Mouse (Mus musculus) limb, embryonic 11.5 days (tissue): ENCODE results near the gene Actr6. TPM values are rescaled to one million over a fixed set of nuclear protein-coding genes. Genes with fewer than 3 reads are reported as not detected.

Experiments used
- ATAC-seq: fragments of 200-750 bp; cut with Nextera tagmentation; 2 replicates; pipeline ENCODE4 v1.8.0; 2017; ENCODE audit warnings: low read depth; ENCODE audit not compliant: insufficient number of reproducible peaks, low FRiP score, low TSS enrichment
- DNase-seq: peaks from one replicate; pipeline ENCODE4 v3.0.0-alpha.2; 2015; ENCODE audit warnings: low spot score
- H3K27ac ChIP-seq: fragments of 300-500 bp; sonication (generic); replicated peaks from 2 replicates; pipeline ENCODE4 v1.5.1; 2014; ENCODE audit warnings: low read depth, mild to moderate bottlenecking, low read length
- H3K27me3 ChIP-seq: fragments of 300-500 bp; sonication (generic); 2 replicates; pipeline ENCODE4 v1.6.1; 2014; ENCODE audit warnings: mild to moderate bottlenecking, low read length, mixed read lengths; ENCODE audit not compliant: control insufficient read depth, insufficient read depth
- H3K36me3 ChIP-seq: fragments of 300-500 bp; sonication (generic); 2 replicates; pipeline ENCODE4 v1.6.1; 2014; ENCODE audit warnings: mild to moderate bottlenecking, low read length, moderate library complexity, mixed read lengths; ENCODE audit not compliant: control insufficient read depth, insufficient read depth
- H3K4me1 ChIP-seq: fragments of 300-500 bp; sonication (generic); 2 replicates; pipeline ENCODE4 v1.6.1; 2014; ENCODE audit warnings: low read length, mixed read lengths; ENCODE audit not compliant: control insufficient read depth, insufficient read depth
- H3K4me2 ChIP-seq: fragments of 300-500 bp; sonication (generic); 2 replicates; pipeline ENCODE4 v1.6.1; 2014; ENCODE audit warnings: low read depth, mild to moderate bottlenecking, moderate library complexity; ENCODE audit not compliant: severe bottlenecking
- H3K4me3 ChIP-seq: fragments of 300-500 bp; sonication (generic); 2 replicates; pipeline ENCODE4 v1.5.1; 2014; ENCODE audit warnings: low read depth, low read length
- H3K9ac ChIP-seq: fragments of 300-500 bp; sonication (generic); 2 replicates; pipeline ENCODE4 v1.6.1; 2014; ENCODE audit warnings: mild to moderate bottlenecking, low read length
- H3K9me3 ChIP-seq: fragments of 300-500 bp; sonication (generic); 2 replicates; pipeline ENCODE4 v1.6.1; 2016; ENCODE audit warnings: low read length; ENCODE audit not compliant: control insufficient read depth
- WGBS: fragments of 180-500 bp; shearing (Covaris S2); extraction: QIAGEN DNeasy Blood & Tissue Kit; methylation state at CpG from one replicate; pipeline ENCODE4 v1.1.7; 2014; 5-methylcytosine and 5-hydroxymethylcytosine counted together
- polyA plus RNA-seq: library from polyadenylated mRNA; unstranded; fragments of >200 nt; fragmentation: Nextera tagmentation; extraction: Ambion mirVana; gene quantifications from 2 replicates; pipeline ENCODE4 v1.2.1, GENCODE M21; 2014

Gene Actr6
- polyA plus RNA-seq, 1 experiment from 2014 or later, result 38.4 TPM

DNA sequence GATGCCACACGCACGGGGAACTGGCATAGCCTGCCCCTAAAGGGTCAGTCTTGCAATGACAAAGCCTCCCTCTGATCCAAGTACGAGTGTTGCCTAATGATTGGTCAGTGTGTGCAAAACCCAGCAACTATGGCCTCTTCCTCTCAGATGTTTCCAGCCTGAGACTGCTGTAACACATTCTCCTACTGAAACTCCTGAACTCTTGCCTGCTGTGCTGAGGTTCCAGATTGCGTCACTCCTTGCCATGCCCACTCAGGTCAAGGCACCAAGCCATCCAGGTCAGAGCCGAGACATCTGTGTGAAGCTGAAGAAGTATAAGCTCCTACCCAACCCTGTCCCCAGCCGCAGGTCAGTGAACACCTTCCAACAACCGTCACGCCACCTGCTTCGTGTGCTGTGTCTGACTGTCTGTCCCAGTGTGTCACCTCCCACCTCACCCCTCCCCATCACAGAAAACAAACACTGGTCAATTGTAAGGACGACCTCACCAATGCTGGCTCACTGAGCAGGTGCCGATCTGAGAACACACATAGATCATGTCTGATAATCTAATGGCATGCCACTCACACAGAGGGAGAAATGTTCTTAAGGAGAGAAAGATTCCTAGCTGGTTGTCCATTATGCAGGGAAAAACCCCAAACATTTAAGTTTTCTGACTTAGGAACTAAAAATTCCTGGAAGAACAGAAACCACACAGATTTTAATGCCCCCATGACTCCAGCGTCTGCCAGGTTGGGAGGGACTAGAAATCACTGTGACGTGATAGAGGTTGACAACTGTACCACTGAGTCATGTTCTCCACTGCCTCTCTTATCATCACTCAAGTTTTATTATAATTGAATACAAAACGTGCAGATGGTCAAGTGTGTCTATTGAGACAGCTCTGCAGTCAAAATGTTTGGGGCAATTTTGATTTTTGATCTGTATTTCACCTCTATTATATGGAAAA is 9.6 kb downstream of the Actr6 start:
- Histone ChIP-seq H3K4me1 (no peaks in the 10 kb centered on the region), H3K27ac (no peak overlapping the region), H3K4me2 (no peak overlapping the region), H3K9me3 (no peaks in the 10 kb centered on the region), H3K36me3 (peaks cover 4% of the 10 kb centered on the region; the same call in 1 of the 2 replicates), H3K4me3 (no peak overlapping the region), H3K9ac (no peak overlapping the region), H3K27me3 (no peaks in the 10 kb centered on the region)
- 91% methylated on average over 14 of the region's 14 CpGs for WGBS
- ATAC-seq (no peak), DNase-seq (no peak)

DNA sequence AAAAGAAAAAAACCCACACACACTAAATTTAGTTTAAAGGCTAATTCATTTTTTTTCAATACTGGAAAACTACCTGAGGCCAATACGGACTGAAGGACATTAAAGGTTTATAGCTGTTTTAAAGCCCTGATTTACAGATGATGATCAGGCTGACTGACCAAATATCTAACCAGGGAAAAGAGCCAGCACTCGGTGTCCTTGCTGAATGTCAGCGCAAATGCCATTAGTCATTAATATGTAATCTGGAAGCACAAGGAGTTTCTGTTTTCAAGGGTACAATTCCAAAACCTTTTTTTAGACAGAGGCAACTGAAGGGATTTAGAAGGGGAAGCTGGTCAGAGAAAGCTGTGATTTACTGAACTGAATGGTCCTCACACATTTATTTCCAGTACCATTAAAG is 11.3 kb downstream of the Actr6 start:
- WGBS, result 95% methylated on average over 3 of the region's 3 CpGs
- ATAC-seq (no peak), DNase-seq (no peak)
- Histone ChIP-seq H3K36me3 (peaks cover 4% of the 10 kb centered on the region; the same call in 1 of the 2 replicates), H3K4me1 (no peaks in the 10 kb centered on the region), H3K9me3 (no peaks in the 10 kb centered on the region), H3K4me2 (no peak overlapping the region), H3K27me3 (no peaks in the 10 kb centered on the region), H3K27ac (no peak overlapping the region), H3K9ac (no peak overlapping the region), H3K4me3 (no peak overlapping the region)

DNA sequence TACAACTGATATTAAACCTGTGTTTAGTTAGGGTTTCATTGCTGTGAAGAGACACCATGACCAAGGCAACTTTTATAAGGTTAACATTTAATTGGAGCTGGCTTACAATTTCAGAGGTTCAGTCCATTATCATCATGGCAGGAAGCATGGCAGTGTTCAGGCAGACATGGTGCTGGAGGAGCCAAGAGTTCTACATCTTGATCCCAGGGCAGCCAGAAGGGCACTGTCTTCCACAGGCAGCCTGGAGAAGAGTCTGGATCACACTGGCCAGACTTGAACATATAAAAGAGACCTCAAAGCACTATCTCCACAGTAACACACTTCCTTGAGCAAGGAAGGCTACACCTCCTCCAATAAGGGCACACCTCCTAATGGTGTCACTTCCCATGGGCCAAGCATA is 11.8 kb downstream of the Actr6 start:
- peaks cover 4% of the 10 kb centered on the region; the same call in 1 of the 2 replicates for H3K36me3 ChIP-seq
- H3K4me2 ChIP-seq, result no peak overlapping the region
- no peak overlapping the region for H3K4me3 ChIP-seq
- no peaks in the 10 kb centered on the region for H3K27me3 ChIP-seq
- ATAC-seq (no peak), DNase-seq (no peak)
- no peaks in the 10 kb centered on the region for H3K4me1 ChIP-seq
- H3K9me3 ChIP-seq, result no peaks in the 10 kb centered on the region
- no peak overlapping the region for H3K9ac ChIP-seq
- H3K27ac ChIP-seq, result no peak overlapping the region

DNA sequence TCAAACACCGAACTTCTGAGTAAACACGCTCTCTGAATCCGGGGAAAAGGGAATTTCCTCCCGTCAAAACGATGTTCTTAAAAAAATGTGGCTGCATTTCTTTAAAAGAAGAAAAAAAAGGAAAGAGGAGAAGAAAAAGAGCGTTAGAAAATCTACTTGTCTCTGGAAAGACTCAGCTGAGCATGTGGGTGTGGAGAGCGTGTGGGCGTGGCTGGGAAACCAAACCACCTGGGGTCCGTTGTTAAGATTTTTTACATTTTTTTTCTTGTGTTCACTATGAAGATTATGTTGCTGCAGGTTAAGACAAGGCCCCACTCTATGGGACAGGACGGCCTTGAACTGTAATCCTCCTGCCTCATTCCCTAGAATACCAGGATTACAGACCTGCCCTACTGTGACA is 17.2 kb downstream of the Actr6 start:
- H3K27me3 ChIP-seq, result no peaks in the 10 kb centered on the region
- no peaks in the 10 kb centered on the region for H3K9me3 ChIP-seq
- H3K9ac ChIP-seq, result no peak overlapping the region
- H3K4me3 ChIP-seq, result no peak overlapping the region
- WGBS, result 90% methylated on average over 10 of the region's 10 CpGs
- DNase-seq (no peak), ATAC-seq (no peak)
- no peaks in the 10 kb centered on the region for H3K4me1 ChIP-seq
- no peak overlapping the region for H3K27ac ChIP-seq
- no peak overlapping the region for H3K4me2 ChIP-seq
- H3K36me3 ChIP-seq, result peaks cover 9% of the 10 kb centered on the region

DNA sequence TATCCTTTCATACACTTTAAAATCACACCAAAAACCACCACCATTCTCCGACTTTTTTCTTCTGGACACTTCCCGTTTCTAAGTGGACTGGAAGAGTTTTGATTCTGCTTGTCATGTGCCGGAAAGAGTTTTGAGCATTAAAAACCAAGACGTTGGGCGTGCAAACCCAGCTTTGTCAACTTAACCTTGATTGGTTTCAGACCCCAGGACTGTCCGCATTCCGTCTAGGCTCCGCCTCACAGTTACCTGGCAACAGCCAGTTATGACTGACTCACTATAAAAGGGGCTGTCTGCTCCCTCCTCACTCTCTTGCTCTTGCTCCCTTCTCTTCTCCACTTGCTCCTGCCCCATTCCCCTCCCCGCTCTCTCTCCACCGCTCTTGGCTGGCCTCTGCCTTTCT is 23.4 kb downstream of the Actr6 start:
- no peak overlapping the region for H3K27ac ChIP-seq
- H3K36me3 ChIP-seq, result peaks cover 6% of the 10 kb centered on the region
- no peak overlapping the region for H3K4me2 ChIP-seq
- no peaks in the 10 kb centered on the region for H3K4me1 ChIP-seq
- 31% methylated on average over 10 of the region's 10 CpGs for WGBS
- H3K9ac ChIP-seq, result no peak overlapping the region
- H3K27me3 ChIP-seq, result no peaks in the 10 kb centered on the region
- no peak overlapping the region for H3K4me3 ChIP-seq
- peak; percentile 43 for DNase-seq
- H3K9me3 ChIP-seq, result no peaks in the 10 kb centered on the region
- peak; percentile 81; the same call in 1 of the 2 replicates for ATAC-seq

DNA sequence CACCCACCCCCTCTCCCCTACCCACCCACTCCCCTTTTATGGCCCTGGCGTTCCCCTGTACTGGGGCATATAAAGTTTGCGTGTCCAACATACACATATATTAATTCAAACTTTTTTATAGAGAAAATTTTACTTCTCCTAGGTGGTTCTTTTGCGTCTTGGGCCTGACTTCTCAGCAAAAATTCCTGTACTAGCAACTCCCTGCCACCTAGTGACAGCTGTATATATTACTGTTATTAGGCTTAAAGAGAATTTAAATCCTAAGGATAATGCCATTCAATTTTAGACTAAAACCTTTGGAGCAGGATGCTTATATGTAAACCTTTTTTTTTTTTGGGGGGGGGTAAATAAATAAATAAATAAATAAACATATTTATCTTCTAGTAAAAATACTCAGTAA is 24.7 kb downstream of the Actr6 start:
- no peak overlapping the region for H3K4me3 ChIP-seq
- peaks cover 6% of the 10 kb centered on the region for H3K36me3 ChIP-seq
- no peaks in the 10 kb centered on the region for H3K27me3 ChIP-seq
- no peak for DNase-seq
- 84% methylated on average over 3 of the region's 3 CpGs for WGBS
- no peak overlapping the region for H3K4me2 ChIP-seq
- no peaks in the 10 kb centered on the region for H3K4me1 ChIP-seq
- no peak overlapping the region for H3K27ac ChIP-seq
- H3K9me3 ChIP-seq, result no peaks in the 10 kb centered on the region
- ATAC-seq, result no peak
- no peak overlapping the region for H3K9ac ChIP-seq

DNA sequence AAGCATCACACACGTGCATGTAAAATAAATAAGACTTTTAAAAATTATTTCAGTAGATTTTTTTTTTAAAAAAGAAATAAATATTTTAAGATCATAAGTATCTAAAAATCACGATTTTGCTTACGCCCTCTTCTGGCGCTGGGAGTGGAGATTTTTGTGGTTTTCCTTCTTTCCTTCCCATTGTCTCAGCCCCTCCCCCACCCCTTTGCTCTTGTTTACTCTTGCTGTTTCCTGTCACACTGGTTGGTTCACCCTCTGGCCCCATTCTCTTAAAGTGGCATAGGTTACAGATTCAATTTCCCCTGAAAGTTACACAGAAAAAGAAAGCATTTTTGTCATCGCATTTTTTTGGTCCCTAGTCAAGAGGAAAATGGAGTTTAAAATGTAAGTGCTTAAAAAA is 29.1 kb downstream of the Actr6 start:
- Histone ChIP-seq H3K4me2 (no peak overlapping the region), H3K4me3 (no peak overlapping the region), H3K4me1 (no peaks in the 10 kb centered on the region), H3K9me3 (no peaks in the 10 kb centered on the region), H3K36me3 (no peaks in the 10 kb centered on the region), H3K27ac (no peak overlapping the region), H3K27me3 (no peaks in the 10 kb centered on the region), H3K9ac (no peak overlapping the region)
- ATAC-seq (no peak), DNase-seq (no peak)
- WGBS, result 58% methylated on average over 5 of the region's 5 CpGs

DNA sequence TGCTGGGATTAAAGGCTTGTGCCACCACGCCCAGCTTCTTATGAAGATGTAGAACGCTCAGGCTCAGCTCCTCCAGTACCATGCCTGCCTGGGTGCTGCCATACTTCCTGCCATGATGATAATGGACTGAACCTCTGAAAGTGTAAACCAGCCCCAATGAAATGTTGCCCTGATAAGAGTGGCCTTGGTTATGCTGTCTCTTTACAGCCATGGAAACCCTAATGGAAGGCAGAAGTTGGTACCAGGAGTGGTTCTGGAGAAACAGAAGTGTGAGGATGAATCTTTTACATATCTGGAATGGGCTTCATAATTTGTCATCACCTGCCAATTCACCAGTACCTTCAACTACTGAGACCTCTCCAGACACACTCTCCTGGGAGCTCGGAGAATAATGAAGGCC is 34.1 kb downstream of the Actr6 start:
- Histone ChIP-seq H3K4me2 (no peak overlapping the region), H3K36me3 (no peaks in the 10 kb centered on the region), H3K9me3 (no peaks in the 10 kb centered on the region), H3K4me3 (no peak overlapping the region), H3K27ac (no peak overlapping the region), H3K27me3 (no peaks in the 10 kb centered on the region), H3K9ac (no peak overlapping the region), H3K4me1 (no peaks in the 10 kb centered on the region)
- ATAC-seq (no peak), DNase-seq (no peak)
- 91% methylated on average over 3 of the region's 3 CpGs for WGBS
